Mouse (Mus musculus): ENCODE measurements around the gene Gm10770.
A peak's percentile ranks its signal among the peaks of the same experiment; 100 is the strongest.

DNA sequence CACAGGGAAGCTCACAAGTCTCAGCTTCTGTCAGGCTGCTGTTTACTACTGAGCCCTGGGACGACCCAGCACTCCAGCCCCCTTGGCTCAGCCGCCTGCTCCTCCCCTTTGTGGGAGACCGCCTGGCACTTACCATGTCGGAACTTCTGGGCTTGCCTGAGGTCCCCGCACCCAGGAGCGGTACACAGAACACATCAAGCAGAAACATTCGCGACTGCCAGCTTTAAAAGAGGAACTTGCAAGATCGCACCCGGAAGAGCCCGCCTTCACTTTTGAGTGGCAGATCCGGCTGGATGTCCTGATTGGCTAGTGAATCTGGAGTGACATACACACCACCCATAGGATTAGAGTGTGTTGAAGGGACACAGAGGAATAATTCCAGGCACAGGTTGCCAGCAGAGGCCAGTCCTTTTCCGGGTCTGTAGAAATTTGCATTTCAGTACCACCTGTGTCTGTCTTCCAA lies 43.0 kb downstream of the Gm10770 start, which contains the start of gene Zfp120:
- TF ChIP-seq CTCF (IDR thresholded peaks at IDR 0.05; ENCODE audit: low read depth) (0 out of 2 replicates have a peak, but pooled peaks have one; percentile 6), EP300 (IDR thresholded peaks at IDR 0.05; ENCODE audit: low read depth) (no peak)
